Mouse (Mus musculus): ENCODE measurements at regions not wholly inside any gene's neighbourhood (a gene's known extent, or its start where the extent isn't known, plus 50 kb on each side); places are given as distances from the start of the nearest gene placed in this dataset.

GRCm38 (mm10) chr1:154096911-154097310, 104.1 kb upstream of the Zfp648 start:
- TF ChIP-seq CTCF (conservative IDR thresholded peaks at IDR 0.05): no peak
- Histone ChIP-seq H3K27ac (peak overlapping the region; percentile 57; the same call in 1 of the 2 replicates), H3K4me3 (no peak overlapping the region)
- DNase-seq (ENCODE audit: low spot score in 2 of 2): no peak

DNA sequence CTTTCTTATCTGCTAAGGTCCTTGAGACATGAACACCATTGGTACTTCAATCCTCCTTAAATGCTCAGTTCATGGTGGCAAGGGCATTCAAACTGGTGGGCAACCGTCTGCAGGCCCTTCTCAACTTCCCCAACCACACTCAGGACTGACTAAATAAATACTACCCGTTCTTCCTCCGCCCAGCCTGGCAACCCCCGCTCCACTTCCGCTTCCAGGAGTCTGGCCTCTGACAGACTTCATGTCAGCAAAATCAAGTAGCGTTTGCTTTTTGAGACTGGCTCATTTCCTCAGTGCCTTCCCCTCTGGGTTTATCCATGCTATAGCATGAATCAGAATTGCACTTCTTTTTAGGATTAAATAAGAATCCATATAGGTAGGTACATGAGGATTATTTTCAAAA, 103.3 kb upstream of the Zfp648 start:
- peak in 1 of 2 experiments; percentile 24 for DNase-seq (ENCODE audit: low spot score in 2 of 2)
- H3K27ac ChIP-seq: peak overlapping the region; percentile 59; the same call in 1 of the 2 replicates
- no peak for TF ChIP-seq CTCF (conservative IDR thresholded peaks at IDR 0.05)
- no peak overlapping the region for H3K4me3 ChIP-seq

DNA sequence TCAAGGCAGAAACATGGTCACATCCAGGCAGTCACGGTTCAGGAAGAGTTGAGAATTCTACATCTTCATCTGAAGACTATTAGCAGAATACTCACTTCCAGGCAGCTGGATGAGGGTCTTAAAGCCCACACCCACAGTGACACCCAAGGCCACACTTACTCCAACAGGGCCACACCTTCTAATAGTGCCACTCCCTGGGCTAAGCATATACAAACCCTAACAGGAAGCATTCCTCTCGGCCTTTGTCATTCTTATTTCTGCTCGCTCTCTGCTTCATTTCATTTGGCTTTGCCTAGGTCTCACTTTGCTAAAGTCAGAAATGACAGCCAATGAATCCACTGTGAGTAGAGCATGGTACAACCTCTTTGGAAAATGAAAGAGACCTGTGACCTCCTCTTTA, 100.4 kb upstream of the Zfp648 start:
- no peak for TF ChIP-seq CTCF (conservative IDR thresholded peaks at IDR 0.05)
- no peak for DNase-seq (ENCODE audit: low spot score in 2 of 2)
- Histone ChIP-seq H3K27ac (0 out of 2 replicates have a peak overlapping the region, but pooled peaks have one; percentile 91), H3K4me3 (no peak overlapping the region)

GRCm38 (mm10) chr1:154101433-154101832, 99.6 kb upstream of the Zfp648 start:
- Histone ChIP-seq H3K4me3 (no peak overlapping the region), H3K27ac (peak overlapping the region; percentile 91)
- TF ChIP-seq CTCF (conservative IDR thresholded peaks at IDR 0.05): peak; percentile 48
- no peak for DNase-seq (ENCODE audit: low spot score in 2 of 2)

- DNase-seq (ENCODE audit: low spot score in 2 of 2): no peak
- Histone ChIP-seq H3K4me3 (no peak overlapping the region), H3K27ac (peak overlapping the region; percentile 91)
- TF ChIP-seq CTCF (conservative IDR thresholded peaks at IDR 0.05): no peak
These were observed 98.8 kb upstream of the Zfp648 start for GRCm38 (mm10) chr1:154102191-154102590.

DNA sequence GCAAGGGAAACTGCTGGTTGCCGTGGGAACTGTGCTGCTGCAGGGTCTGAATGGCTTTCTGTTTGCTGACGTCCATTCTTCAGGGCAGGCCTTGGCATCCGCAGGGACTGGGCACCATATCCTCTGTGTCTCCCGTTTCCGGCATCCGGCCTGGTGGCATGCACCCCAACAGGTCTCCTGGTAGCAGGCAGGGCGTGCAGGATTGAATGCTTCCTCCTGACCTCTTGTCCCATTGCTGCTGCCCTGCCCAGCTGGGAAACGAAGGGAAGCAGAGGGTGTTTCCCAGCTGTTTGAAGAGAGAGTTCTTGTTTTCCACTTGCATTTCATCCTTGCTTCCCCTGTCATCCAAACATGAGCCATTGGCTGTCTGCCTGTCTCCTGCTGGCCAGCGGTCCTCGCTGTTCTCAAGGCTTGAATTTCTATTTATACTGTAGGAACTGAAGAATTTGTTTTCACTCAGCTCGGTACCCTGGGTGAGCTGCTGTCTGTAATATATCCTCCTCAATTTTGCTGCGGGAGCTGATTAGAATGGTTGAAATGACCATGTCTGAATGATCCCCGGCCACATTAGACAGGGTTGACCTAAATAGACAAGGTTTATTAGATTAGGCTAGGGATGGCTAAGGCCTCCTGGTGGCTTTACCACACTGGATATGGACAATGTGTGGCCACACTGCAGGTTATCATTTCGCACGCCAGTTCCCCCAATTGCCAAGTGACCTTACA, 98.0 kb upstream of the Zfp648 start:
- TF ChIP-seq CTCF (conservative IDR thresholded peaks at IDR 0.05): peak; percentile 26
- peak; percentile 69 to 86 for DNase-seq (ENCODE audit: low spot score in 2 of 2)
- H3K4me3 ChIP-seq: no peak overlapping the region
- H3K27ac ChIP-seq: peak overlapping the region; percentile 91

- Histone ChIP-seq H3K4me3 (no peak overlapping the region), H3K27ac (peak overlapping the region; percentile 91)
- no peak for TF ChIP-seq CTCF (conservative IDR thresholded peaks at IDR 0.05)
- no peak for DNase-seq (ENCODE audit: low spot score in 2 of 2)
These were observed 97.4 kb upstream of the Zfp648 start for GRCm38 (mm10) chr1:154103597-154103923.

DNA sequence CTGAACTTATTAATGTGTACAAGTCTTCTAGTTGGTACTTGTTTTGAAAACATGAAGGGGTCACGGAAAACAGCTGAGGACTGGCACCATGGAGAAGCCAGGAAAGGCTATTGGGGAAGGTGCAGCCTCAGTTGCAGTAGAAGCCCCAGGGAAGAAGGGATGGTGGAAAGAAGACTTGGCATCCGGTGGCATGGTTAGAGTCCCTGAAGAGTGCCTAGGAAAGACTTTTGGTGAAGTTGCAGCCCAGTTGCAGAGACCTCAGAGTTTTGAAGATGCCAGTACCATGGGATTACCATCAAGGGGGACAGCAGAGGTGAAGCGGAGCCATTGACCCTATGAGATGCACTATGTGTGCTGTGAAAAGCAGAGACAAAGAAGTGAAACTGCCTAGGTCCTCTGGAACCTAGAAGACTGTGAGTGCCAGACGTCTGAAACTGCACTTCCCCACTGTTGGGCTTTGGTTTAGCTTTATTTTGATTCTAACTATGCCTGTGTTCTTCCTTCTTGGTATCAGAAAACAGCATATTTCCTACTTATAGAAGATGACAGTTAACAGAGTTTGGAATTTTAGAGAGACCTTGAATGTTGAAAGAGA, 96.9 kb upstream of the Zfp648 start:
- TF ChIP-seq CTCF (conservative IDR thresholded peaks at IDR 0.05): no peak
- no peak for DNase-seq (ENCODE audit: low spot score in 2 of 2)
- H3K4me3 ChIP-seq: no peak overlapping the region
- peak overlapping the region; percentile 91 for H3K27ac ChIP-seq

DNA sequence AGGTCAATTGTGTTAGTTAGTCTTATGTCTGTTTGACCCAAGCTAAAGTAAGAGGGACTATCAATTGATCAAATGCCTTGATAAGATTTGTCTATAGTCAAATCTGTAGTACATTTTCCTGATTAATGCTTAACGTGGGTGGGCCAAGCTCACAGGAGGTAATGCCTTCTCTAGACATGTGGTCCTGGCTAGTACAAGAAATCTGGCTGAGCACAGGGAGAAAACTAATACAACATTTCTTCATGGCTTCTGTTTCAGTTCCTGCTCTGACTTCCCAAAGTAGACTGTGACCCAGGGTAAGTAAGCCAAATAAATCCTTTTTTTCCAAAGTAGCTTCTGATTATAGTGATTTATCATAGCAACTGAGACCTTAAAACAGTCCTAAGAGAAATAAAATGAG, 96.2 kb upstream of the Zfp648 start:
- DNase-seq (ENCODE audit: low spot score in 2 of 2): no peak
- Histone ChIP-seq H3K27ac (peak overlapping the region; percentile 91), H3K4me3 (no peak overlapping the region)
- TF ChIP-seq CTCF (conservative IDR thresholded peaks at IDR 0.05): no peak

- Histone ChIP-seq H3K27ac (peak overlapping the region; percentile 83), H3K4me3 (no peak overlapping the region)
- DNase-seq (ENCODE audit: low spot score in 2 of 2): no peak
- TF ChIP-seq CTCF (conservative IDR thresholded peaks at IDR 0.05): no peak
These were observed 88.5 kb upstream of the Zfp648 start for GRCm38 (mm10) chr1:154112500-154112899.

DNA sequence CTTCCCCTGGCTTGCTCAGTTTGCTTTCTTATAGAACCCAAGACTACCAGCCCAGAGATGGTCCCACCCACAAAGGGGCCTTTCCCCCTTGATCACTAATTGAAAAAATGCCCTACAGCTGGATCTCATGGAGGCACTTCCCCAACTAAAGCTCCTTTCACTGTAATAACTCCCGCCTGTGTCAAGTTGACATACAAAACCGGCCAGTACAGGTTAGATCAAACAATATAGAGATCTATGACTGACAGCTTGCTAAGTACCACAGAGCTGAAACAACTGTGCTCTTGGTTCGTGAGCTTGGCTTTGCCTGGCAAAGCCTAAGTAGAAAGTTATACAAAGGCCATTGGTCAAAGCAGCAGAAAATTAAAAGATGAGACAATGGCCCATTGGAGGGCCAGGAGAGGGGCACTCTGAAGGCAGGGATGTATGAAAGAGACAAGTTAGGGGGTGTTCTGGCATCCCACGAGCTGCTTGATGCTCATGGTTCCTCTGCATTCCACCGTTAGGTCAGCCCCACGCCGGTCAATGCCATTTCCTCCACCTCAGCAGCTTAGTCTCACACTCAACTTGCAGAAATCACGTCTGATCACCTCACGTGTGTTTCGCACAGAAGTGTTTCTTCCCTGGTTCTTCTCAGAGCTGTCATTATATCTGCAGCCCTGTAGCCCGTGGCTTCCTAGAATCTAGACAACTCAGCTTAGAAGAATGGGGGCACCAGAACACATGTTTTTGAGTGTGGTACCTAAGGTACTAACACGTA, 87.5 kb upstream of the Zfp648 start:
- H3K27ac ChIP-seq: peak overlapping the region; percentile 83
- no peak for DNase-seq (ENCODE audit: low spot score in 2 of 2)
- H3K4me3 ChIP-seq: no peak overlapping the region
- no peak for TF ChIP-seq CTCF (conservative IDR thresholded peaks at IDR 0.05)

- peak overlapping the region; percentile 93 for H3K27ac ChIP-seq
- DNase-seq (ENCODE audit: low spot score in 2 of 2): no peak
- no peak for TF ChIP-seq CTCF (conservative IDR thresholded peaks at IDR 0.05)
These were observed 84.7 kb upstream of the Zfp648 start for GRCm38 (mm10) chr1:154116188-154116710.

DNA sequence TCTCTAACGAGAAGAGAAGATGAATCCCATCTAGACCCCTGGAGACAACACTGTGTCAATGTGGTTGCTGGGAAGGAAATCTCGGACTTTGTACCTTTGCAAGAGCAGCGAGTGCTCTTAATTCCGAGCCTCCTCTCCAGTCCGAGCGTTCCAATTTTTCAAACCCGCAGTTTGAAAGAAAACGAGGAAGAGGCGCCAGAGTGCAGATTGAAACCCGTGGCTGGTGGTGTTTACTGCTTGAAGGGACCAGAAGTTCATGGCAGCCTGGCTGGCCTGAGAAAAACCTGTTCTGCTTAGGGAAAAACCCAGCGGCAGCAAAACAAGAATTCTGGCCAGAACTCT, 83.7 kb upstream of the Zfp648 start:
- peak overlapping the region; percentile 23 for H3K4me3 ChIP-seq
- 0 out of 2 replicates have a peak, but pooled peaks have one; percentile 9 for TF ChIP-seq CTCF (conservative IDR thresholded peaks at IDR 0.05)
- DNase-seq (ENCODE audit: low spot score in 2 of 2): no peak
- peak overlapping the region; percentile 93 for H3K27ac ChIP-seq

More at GRCm38 (mm10) chr1:154116188-154116710, 84.7 kb upstream of the Zfp648 start:
- no peak overlapping the region for H3K4me3 ChIP-seq

Measured in layer of hippocampus, adult 2 months (tissue).